Mouse (Mus musculus) forebrain, postnatal 0 days (tissue): ENCODE data around the gene Car15. TPM values are rescaled to one million over a fixed set of nuclear protein-coding genes. Genes with fewer than 3 reads are reported as not detected.

Experiments used
- ATAC-seq: fragments of 200-750 bp; cut with Nextera tagmentation; 2 replicates; pipeline ENCODE4 v1.8.0; 2017; ENCODE audit warnings: mild to moderate bottlenecking, moderate library complexity
- DNase-seq: peaks from one replicate; pipeline ENCODE4 v3.0.0-alpha.2; 2015
- H3K27ac ChIP-seq: fragments of 300-500 bp; sonication (generic); 2 replicates; pipeline ENCODE4 v1.5.1; 2014; ENCODE audit warnings: low read depth, mild to moderate bottlenecking, antibody characterized with exemption, low read length, moderate library complexity, mixed read lengths
- H3K27me3 ChIP-seq: fragments of 300-500 bp; sonication (generic); 2 replicates; pipeline ENCODE4 v1.6.1; 2014; ENCODE audit warnings: mild to moderate bottlenecking, low read length, mixed read lengths; ENCODE audit not compliant: insufficient read depth
- H3K36me3 ChIP-seq: fragments of 300-500 bp; sonication (generic); 2 replicates; pipeline ENCODE4 v1.6.1; 2014; ENCODE audit warnings: mild to moderate bottlenecking, moderate library complexity; ENCODE audit not compliant: insufficient read depth
- H3K4me1 ChIP-seq: fragments of 300-500 bp; sonication (generic); 2 replicates; pipeline ENCODE4 v1.6.1; 2014; ENCODE audit warnings: antibody characterized with exemption; ENCODE audit not compliant: insufficient read depth
- H3K4me2 ChIP-seq: fragments of 300-500 bp; sonication (generic); 2 replicates; pipeline ENCODE4 v1.6.1; 2014; ENCODE audit warnings: low read depth, mild to moderate bottlenecking, moderate library complexity
- H3K4me3 ChIP-seq: fragments of 300-500 bp; sonication (generic); 2 replicates; pipeline ENCODE4 v1.5.1; 2014; ENCODE audit warnings: low read depth, low read length, mixed read lengths
- H3K9ac ChIP-seq: fragments of 300-500 bp; sonication (generic); 2 replicates; pipeline ENCODE4 v1.6.1; 2014; ENCODE audit warnings: mild to moderate bottlenecking
- H3K9me3 ChIP-seq: fragments of 300-500 bp; sonication (generic); 2 replicates; pipeline ENCODE4 v1.6.1; 2016; ENCODE audit warnings: low read length
- CTCF ChIP-seq: sonication (generic); IDR thresholded peaks from 2 replicates; pipeline ENCODE4 v1.5.1; 2016; ENCODE audit warnings: antibody characterized with exemption, control low read depth, low read depth
- WGBS: fragments of 180-500 bp; shearing (Covaris S2); extraction: QIAGEN DNeasy Blood & Tissue Kit; methylation state at CpG from one replicate; pipeline ENCODE4 v1.1.7; 2014; 5-methylcytosine and 5-hydroxymethylcytosine counted together
- polyA plus RNA-seq: library from polyadenylated mRNA; unstranded; fragments of >200 nt; fragmentation: Nextera tagmentation; extraction: Ambion mirVana; gene quantifications from 2 replicates; pipeline ENCODE4 v1.2.1, GENCODE M21; 2015
- total RNA-seq: library from RNA; depleted of rRNA; stranded (reverse); fragments of >200 nt; gene quantifications from 2 replicates; pipeline ENCODE4 v1.2.3, GENCODE M21; 2014

The Car15 gene
- total and polyA plus RNA-seq, 2 experiments from 2014 or later, result 1.9 to 4.2 TPM

- ATAC-seq, result no peak
- 67% methylated on average over 6 of the region's 6 CpGs for WGBS
These were observed 27.6 kb upstream of the Car15 start for GRCm38 (mm10) chr16:17865770-17866169.

GRCm38 (mm10) chr16:17865293-17865692 is 27.1 kb upstream of the Car15 start:
- H3K27ac ChIP-seq, result no peak overlapping the region
- ATAC-seq (no peak), DNase-seq (no peak)
- peaks cover 5% of the 10 kb centered on the region for H3K36me3 ChIP-seq
- no peaks in the 10 kb centered on the region for H3K4me1 ChIP-seq
- 92% methylated on average over 2 of the region's 2 CpGs for WGBS
- no peaks in the 10 kb centered on the region for H3K27me3 ChIP-seq
- H3K4me2 ChIP-seq, result no peak overlapping the region
- no peak for TF ChIP-seq CTCF
- no peak overlapping the region for H3K9ac ChIP-seq
- H3K4me3 ChIP-seq, result no peak overlapping the region
- no peaks in the 10 kb centered on the region for H3K9me3 ChIP-seq

More at GRCm38 (mm10) chr16:17865770-17866169, 27.6 kb upstream of the Car15 start:
- TF ChIP-seq CTCF, result no peak
- Histone ChIP-seq H3K9ac (no peak overlapping the region), H3K27me3 (no peaks in the 10 kb centered on the region), H3K27ac (no peak overlapping the region), H3K9me3 (no peaks in the 10 kb centered on the region), H3K4me2 (no peak overlapping the region), H3K36me3 (peaks cover 10% of the 10 kb centered on the region), H3K4me1 (no peaks in the 10 kb centered on the region), H3K4me3 (no peak overlapping the region)
- no peak for DNase-seq

- Histone ChIP-seq H3K4me1 (no peaks in the 10 kb centered on the region), H3K27me3 (no peaks in the 10 kb centered on the region), H3K36me3 (peaks cover 57% of the 10 kb centered on the region), H3K4me3 (no peak overlapping the region), H3K9ac (no peak overlapping the region), H3K9me3 (no peaks in the 10 kb centered on the region), H3K27ac (no peak overlapping the region), H3K4me2 (no peak overlapping the region)
- DNase-seq (peak; percentile 38), ATAC-seq (peak; percentile 75)
- peak; percentile 70 for TF ChIP-seq CTCF
These were observed 20.4 kb upstream of the Car15 start for GRCm38 (mm10) chr16:17858592-17858991.

- H3K27me3 ChIP-seq, result no peaks in the 10 kb centered on the region
- H3K27ac ChIP-seq, result no peak overlapping the region
- no peak overlapping the region for H3K4me3 ChIP-seq
- H3K9ac ChIP-seq, result no peak overlapping the region
- no peak for TF ChIP-seq CTCF
- no peak for ATAC-seq
- peaks cover 61% of the 10 kb centered on the region for H3K36me3 ChIP-seq
- no peak overlapping the region for H3K4me2 ChIP-seq
- H3K9me3 ChIP-seq, result no peaks in the 10 kb centered on the region
- no peaks in the 10 kb centered on the region for H3K4me1 ChIP-seq
- DNase-seq, result no peak
- 93% methylated on average over 7 of the region's 7 CpGs for WGBS
These were observed 19.0 kb upstream of the Car15 start for GRCm38 (mm10) chr16:17857157-17857556.

- Histone ChIP-seq H3K4me3 (no peak overlapping the region), H3K27ac (no peak overlapping the region), H3K27me3 (no peaks in the 10 kb centered on the region), H3K36me3 (peaks cover 74% of the 10 kb centered on the region), H3K9ac (no peak overlapping the region), H3K9me3 (no peaks in the 10 kb centered on the region), H3K4me2 (no peak overlapping the region), H3K4me1 (no peaks in the 10 kb centered on the region)
- ATAC-seq (no peak), DNase-seq (no peak)
- TF ChIP-seq CTCF, result no peak
- 93% methylated on average over 2 of the region's 2 CpGs for WGBS
These were observed 15.1 kb upstream of the Car15 start for GRCm38 (mm10) chr16:17853263-17853662.

- no peaks in the 10 kb centered on the region for H3K27me3 ChIP-seq
- no peaks in the 10 kb centered on the region for H3K4me1 ChIP-seq
- no peak overlapping the region for H3K4me2 ChIP-seq
- no peak overlapping the region for H3K4me3 ChIP-seq
- DNase-seq (no peak), ATAC-seq (no peak)
- WGBS, result 95% methylated on average over 1 of the region's 1 CpGs
- no peak overlapping the region for H3K27ac ChIP-seq
- peaks cover 69% of the 10 kb centered on the region for H3K36me3 ChIP-seq
- TF ChIP-seq CTCF, result no peak
- no peak overlapping the region for H3K9ac ChIP-seq
- H3K9me3 ChIP-seq, result no peaks in the 10 kb centered on the region
These were observed 13.7 kb upstream of the Car15 start for GRCm38 (mm10) chr16:17851860-17852259.

GRCm38 (mm10) chr16:17851331-17851730 is 13.2 kb upstream of the Car15 start:
- no peak for TF ChIP-seq CTCF
- DNase-seq, result no peak
- Histone ChIP-seq H3K4me3 (no peak overlapping the region), H3K27me3 (no peaks in the 10 kb centered on the region), H3K4me2 (no peak overlapping the region), H3K9ac (no peak overlapping the region), H3K9me3 (no peaks in the 10 kb centered on the region), H3K36me3 (peaks cover 69% of the 10 kb centered on the region), H3K27ac (no peak overlapping the region), H3K4me1 (no peaks in the 10 kb centered on the region)
- ATAC-seq, result no peak
- 96% methylated on average over 5 of the region's 5 CpGs for WGBS

- Histone ChIP-seq H3K27ac (no peak overlapping the region), H3K4me1 (no peaks in the 10 kb centered on the region), H3K27me3 (no peaks in the 10 kb centered on the region), H3K36me3 (peaks cover 74% of the 10 kb centered on the region), H3K4me3 (no peak overlapping the region), H3K9me3 (no peaks in the 10 kb centered on the region), H3K4me2 (no peak overlapping the region), H3K9ac (no peak overlapping the region)
- no peak for ATAC-seq
- 94% methylated on average over 6 of the region's 6 CpGs for WGBS
- no peak for DNase-seq
- TF ChIP-seq CTCF, result no peak
These were observed 11.3 kb upstream of the Car15 start for GRCm38 (mm10) chr16:17849486-17849885.
